23 mouse cellular contexts compared by ENCODE assay signal in the genomic region with DNA sequence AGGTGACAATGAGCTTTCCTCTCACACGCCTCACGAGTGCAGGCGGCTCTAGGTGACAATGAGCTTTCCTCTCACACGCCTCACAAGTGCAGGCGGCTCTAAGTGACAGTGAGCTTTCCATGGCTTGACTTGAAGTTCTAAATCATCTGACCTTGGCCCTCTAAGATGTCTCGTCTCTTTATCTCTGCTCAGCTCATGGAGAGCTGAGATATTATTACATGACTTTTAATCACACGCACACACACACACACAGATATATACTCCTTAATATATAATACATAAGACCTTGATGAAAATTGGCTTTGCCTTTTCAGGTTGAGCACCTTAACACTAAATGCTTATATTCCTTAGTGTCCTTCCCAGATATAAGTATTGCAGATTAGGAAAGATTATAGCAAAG. TPM values are rescaled to one million over a fixed set of nuclear protein-coding genes. Genes with fewer than 3 reads are reported as not detected.
DNase-seq lines count a peak whose midpoint lies in the region; ATAC-seq lines count a peak whose summit lies in the region.
"Had no signal": no experiment of that assay in that cellular context is flagged by ENCODE, and none has a peak within 500 bp of the region (broad histone marks: within the 10 kb centered on the region; RNA-seq: fewer than 3 reads in every experiment).

No protein-coding gene starts in this region.

- H3K27me3 ChIP-seq in heart, embryonic 11.5 days (ENCODE audit: control insufficient read depth, insufficient read depth, low read length) = no peaks in the 10 kb centered on the region
- H3K27me3 ChIP-seq in lung, embryonic 15.5 days = no peaks in the 10 kb centered on the region
- H3K27me3 ChIP-seq in intestine, embryonic 16.5 days (replicated peaks; ENCODE audit: control insufficient read depth, insufficient read depth, low read length) = no peaks in the 10 kb centered on the region
- H3K27me3 ChIP-seq in hindbrain, embryonic 16.5 days (replicated peaks; ENCODE audit: control insufficient read depth, insufficient read depth, low read length) = no peaks in the 10 kb centered on the region
- H3K27me3 ChIP-seq: forebrain, embryonic 15.5 days; hindbrain, embryonic 12.5 days; limb, embryonic 15.5 days; midbrain, embryonic 13.5 days; Patski had no signal

- 0 out of 2 replicates have a peak, but pooled peaks cover 6% of the 10 kb centered on the region for H3K4me1 ChIP-seq in heart, embryonic 11.5 days (ENCODE audit: control insufficient read depth, insufficient read depth, low read length)
- H3K4me1 ChIP-seq in lung, embryonic 15.5 days = peaks cover 3% of the 10 kb centered on the region; the same call in 1 of the 2 replicates
- peaks cover 7% of the 10 kb centered on the region; the same call in 1 of the 2 replicates for H3K4me1 ChIP-seq in intestine, embryonic 16.5 days (ENCODE audit: control insufficient read depth, insufficient read depth, low read length)
- H3K4me1 ChIP-seq in hindbrain, embryonic 16.5 days (ENCODE audit: control insufficient read depth, insufficient read depth, low read depth, low read length) = no peaks in the 10 kb centered on the region
- H3K4me1 ChIP-seq: forebrain, embryonic 15.5 days; hindbrain, embryonic 12.5 days; limb, embryonic 15.5 days; midbrain, embryonic 13.5 days had no signal

- intact Hi-C loops in heart, postnatal 25 days (cut with DNase I) = no loop called here

- no peak for ATAC-seq in heart, embryonic 11.5 days (replicated peaks; ENCODE audit: insufficient number of reproducible peaks, low FRiP score, low TSS enrichment)
- no peak for ATAC-seq in lung, embryonic 15.5 days (ENCODE audit: borderline replicate concordance, extremely low read depth, low FRiP score, low TSS enrichment)
- peak; percentile 21; the same call in 1 of the 2 replicates for ATAC-seq in intestine, embryonic 16.5 days
- ATAC-seq in megakaryocyte progenitor cell, adult 5-6 weeks (replicated peaks; ENCODE audit: poor library complexity) = peak; percentile 47
- no peak for ATAC-seq in hindbrain, embryonic 16.5 days
- ATAC-seq: activated CD4-positive, CD25-positive, alpha-beta regulatory T cell, adult 4 months; forebrain, embryonic 15.5 days; midbrain, embryonic 13.5 days; Patski had no signal

- 50% methylated on average over 7 of the region's 7 CpGs for WGBS in heart, embryonic 11.5 days (ENCODE audit: insufficient replicate concordance)
- 61% methylated on average over 7 of the region's 7 CpGs for WGBS in lung, embryonic 15.5 days
- WGBS in intestine, embryonic 16.5 days = 73% methylated on average over 7 of the region's 7 CpGs
- 93% methylated on average over 7 of the region's 7 CpGs for WGBS in hindbrain, embryonic 16.5 days

- no peak overlapping the region for H3K9ac ChIP-seq in heart, embryonic 11.5 days (ENCODE audit: low read depth, low read length)
- H3K9ac ChIP-seq in lung, embryonic 15.5 days = no peak overlapping the region
- H3K9ac ChIP-seq in intestine, embryonic 16.5 days (ENCODE audit: low read depth, low read length) = no peak overlapping the region
- no peak overlapping the region for H3K9ac ChIP-seq in hindbrain, embryonic 16.5 days (ENCODE audit: low read depth, low read length)
- H3K9ac ChIP-seq: forebrain, embryonic 15.5 days; hindbrain, embryonic 12.5 days; limb, embryonic 15.5 days; midbrain, embryonic 13.5 days had no signal

- no peak overlapping the region for H3K4me3 ChIP-seq in heart, embryonic 11.5 days (ENCODE audit: low read depth, low read length)
- no peak overlapping the region for H3K4me3 ChIP-seq in lung, embryonic 15.5 days
- no peak overlapping the region for H3K4me3 ChIP-seq in intestine, embryonic 16.5 days (ENCODE audit: low read length)
- H3K4me3 ChIP-seq in hindbrain, embryonic 16.5 days (ENCODE audit: low read length) = no peak overlapping the region
- H3K4me3 ChIP-seq: forebrain, embryonic 15.5 days; hindbrain, embryonic 12.5 days; limb, embryonic 15.5 days; midbrain, embryonic 13.5 days had no signal

- no peaks in the 10 kb centered on the region for H3K9me3 ChIP-seq in heart, embryonic 11.5 days (replicated peaks; ENCODE audit: control insufficient read depth, low read length)
- H3K9me3 ChIP-seq in lung, embryonic 15.5 days = no peaks in the 10 kb centered on the region
- no peaks in the 10 kb centered on the region for H3K9me3 ChIP-seq in intestine, embryonic 16.5 days (ENCODE audit: control insufficient read depth, low read length)
- H3K9me3 ChIP-seq in hindbrain, embryonic 16.5 days (ENCODE audit: control insufficient read depth, low read length) = no peaks in the 10 kb centered on the region
- H3K9me3 ChIP-seq: forebrain, embryonic 15.5 days; hindbrain, embryonic 12.5 days; limb, embryonic 15.5 days; midbrain, embryonic 13.5 days had no signal

- no peak overlapping the region for H3K4me2 ChIP-seq in heart, embryonic 11.5 days
- no peak overlapping the region for H3K4me2 ChIP-seq in lung, embryonic 15.5 days
- H3K4me2 ChIP-seq in intestine, embryonic 16.5 days (ENCODE audit: low read depth, low read length) = no peak overlapping the region
- no peak overlapping the region for H3K4me2 ChIP-seq in hindbrain, embryonic 16.5 days (ENCODE audit: low read length)
- H3K4me2 ChIP-seq: forebrain, embryonic 15.5 days; hindbrain, embryonic 12.5 days; limb, embryonic 15.5 days; midbrain, embryonic 13.5 days had no signal

- no peak for DNase-seq in heart, postnatal 25 days (ENCODE audit: low spot score)
- DNase-seq in lung, postnatal 14 days = no peak
- no peak for DNase-seq in urinary bladder, postnatal 14 days (ENCODE audit: low spot score)
- DNase-seq: adrenal gland, postnatal 25 days; B cell, adult 2 months; cerebellum, adult 9-11 months; embryo, embryonic 11 days; heart, adult 11 months; kidney, adult 11 months; kidney, postnatal 4 days; thymus, postnatal 14 days had no signal

- H3K36me3 ChIP-seq in heart, embryonic 11.5 days (ENCODE audit: control insufficient read depth, insufficient read depth, low read length) = no peaks in the 10 kb centered on the region
- H3K36me3 ChIP-seq in lung, embryonic 15.5 days = no peaks in the 10 kb centered on the region
- no peaks in the 10 kb centered on the region for H3K36me3 ChIP-seq in intestine, embryonic 16.5 days (ENCODE audit: control insufficient read depth, insufficient read depth, low read length)
- H3K36me3 ChIP-seq in hindbrain, embryonic 16.5 days (ENCODE audit: control insufficient read depth, insufficient read depth, low read length) = no peaks in the 10 kb centered on the region
- H3K36me3 ChIP-seq: forebrain, embryonic 15.5 days; limb, embryonic 15.5 days; midbrain, embryonic 13.5 days had no signal

- peak overlapping the region; percentile 5; the same call in 1 of the 2 replicates for H3K27ac ChIP-seq in heart, embryonic 11.5 days (ENCODE audit: low read depth, low read length)
- H3K27ac ChIP-seq in lung, embryonic 15.5 days = 0 out of 2 replicates have a peak overlapping the region, but pooled peaks have one; percentile 18
- no peak overlapping the region for H3K27ac ChIP-seq in intestine, embryonic 16.5 days (ENCODE audit: low read length)
- no peak overlapping the region for H3K27ac ChIP-seq in hindbrain, embryonic 16.5 days (ENCODE audit: low read depth, low read length)
- H3K27ac ChIP-seq: forebrain, embryonic 15.5 days; hindbrain, embryonic 12.5 days; limb, embryonic 15.5 days; midbrain, embryonic 13.5 days; stomach, postnatal 0 days had no signal

RNA-seq across cellular contexts. Expression of a gene that starts 12.5 kb away (rescaled TPM):
- 17.5 and 18.2 TPM in 2 replicates for polyA plus RNA-seq in heart, embryonic 11.5 days (2014; fragmentation: Nextera tagmentation; extraction: Ambion mirVana)
- total RNA-seq in heart, postnatal 25 days (2021) = 10 to 100 TPM; 13.7 to 16.5 TPM
- polyA plus RNA-seq in lung, embryonic 15.5 days (2015; fragmentation: Nextera tagmentation; extraction: Ambion mirVana) = 43.1 and 43.2 TPM in 2 replicates
- polyA plus RNA-seq in intestine, embryonic 16.5 days (2015; fragmentation: Nextera tagmentation; extraction: Ambion mirVana) = 22.8 and 25.3 TPM in 2 replicates
- total RNA-seq in megakaryocyte progenitor cell, adult 5-6 weeks (2015) = 111 and 115 TPM in 2 replicates
- total RNA-seq in megakaryocyte progenitor cell, adult 5-6 weeks (2017) = 30.8 and 33.2 TPM in 2 replicates
- polyA plus RNA-seq in hindbrain, embryonic 16.5 days (2015; fragmentation: Nextera tagmentation; extraction: Ambion mirVana) = 18.9 and 20.9 TPM in 2 replicates

RNA-seq across cellular contexts. Expression of a gene that starts 12.8 kb away (rescaled TPM):
- polyA plus RNA-seq in heart, embryonic 11.5 days (2014; fragmentation: Nextera tagmentation; extraction: Ambion mirVana) = 11.3 and 11.7 TPM in 2 replicates
- under 1 TPM; 0.31 to 0.36 TPM for total RNA-seq in heart, postnatal 25 days (2021)
- polyA plus RNA-seq in lung, embryonic 15.5 days (2015; fragmentation: Nextera tagmentation; extraction: Ambion mirVana) = 15.5 and 16.4 TPM in 2 replicates
- 8.7 and 9.2 TPM in 2 replicates for polyA plus RNA-seq in intestine, embryonic 16.5 days (2015; fragmentation: Nextera tagmentation; extraction: Ambion mirVana)
- 22.5 and 25.0 TPM in 2 replicates for total RNA-seq in megakaryocyte progenitor cell, adult 5-6 weeks (2015)
- total RNA-seq in megakaryocyte progenitor cell, adult 5-6 weeks (2017) = 12.8 and 14.9 TPM in 2 replicates
- polyA plus RNA-seq in hindbrain, embryonic 16.5 days (2015; fragmentation: Nextera tagmentation; extraction: Ambion mirVana) = 4.5 and 5.3 TPM in 2 replicates

Comparison
In these comparisons a context has a peak if more than half of its experiments do, and no peak if none do; other contexts are left out.
1. ATAC-seq: peak in intestine, embryonic 16.5 days (single experiment) and megakaryocyte progenitor cell, adult 5-6 weeks (single experiment); none in heart, embryonic 11.5 days (single experiment), lung, embryonic 15.5 days (single experiment) and hindbrain, embryonic 16.5 days (single experiment).
2. H3K27ac ChIP-seq: peak in heart, embryonic 11.5 days (single experiment) and lung, embryonic 15.5 days (single experiment); none in intestine, embryonic 16.5 days (single experiment) and hindbrain, embryonic 16.5 days (single experiment).